Mouse (Mus musculus) intestine, postnatal 0 days (tissue): ENCODE measurements around the gene Lpcat1. TPM values are rescaled to one million over a fixed set of nuclear protein-coding genes. Genes with fewer than 3 reads are reported as not detected.
A peak's percentile ranks its signal among the peaks of the same experiment; 100 is the strongest.

Experiments used
- ATAC-seq: fragments of 200-750 bp; cut with Nextera tagmentation; 2 replicates; pipeline ENCODE4 v1.8.0; 2017; ENCODE audit warnings: mild to moderate bottlenecking, moderate TSS enrichment, moderate library complexity
- H3K27ac ChIP-seq: fragments of 300-500 bp; sonication (generic); 2 replicates; pipeline ENCODE4 v1.5.1; 2014; ENCODE audit warnings: mild to moderate bottlenecking, low read depth, low read length, moderate library complexity
- H3K27me3 ChIP-seq: fragments of 300-500 bp; sonication (generic); replicated peaks from 2 replicates; pipeline ENCODE4 v1.6.1; 2014; ENCODE audit warnings: low read length, mixed read lengths; ENCODE audit not compliant: control insufficient read depth, insufficient read depth
- H3K36me3 ChIP-seq: fragments of 300-500 bp; sonication (generic); 2 replicates; pipeline ENCODE4 v1.6.1; 2014; ENCODE audit warnings: mild to moderate bottlenecking, moderate library complexity; ENCODE audit not compliant: control insufficient read depth, insufficient read depth
- H3K4me1 ChIP-seq: fragments of 300-500 bp; sonication (generic); replicated peaks from 2 replicates; pipeline ENCODE4 v1.6.1; 2014; ENCODE audit warnings: antibody characterized with exemption, low read length, mixed read lengths; ENCODE audit not compliant: control insufficient read depth, insufficient read depth
- H3K4me2 ChIP-seq: fragments of 300-500 bp; sonication (generic); replicated peaks from 2 replicates; pipeline ENCODE4 v1.6.1; 2014; ENCODE audit warnings: low read depth, mild to moderate bottlenecking, moderate library complexity
- H3K4me3 ChIP-seq: fragments of 300-500 bp; sonication (generic); 2 replicates; pipeline ENCODE4 v1.5.1; 2014; ENCODE audit warnings: low read depth, low read length
- H3K9ac ChIP-seq: fragments of 300-500 bp; sonication (generic); 2 replicates; pipeline ENCODE4 v1.6.1; 2014; ENCODE audit warnings: mild to moderate bottlenecking, low read depth, low read length
- H3K9me3 ChIP-seq: fragments of 300-500 bp; sonication (generic); 2 replicates; pipeline ENCODE4 v1.6.1; 2016; ENCODE audit warnings: mixed run types; ENCODE audit not compliant: control insufficient read depth
- CTCF ChIP-seq: sonication (generic); IDR thresholded peaks from 2 replicates; pipeline ENCODE4 v1.5.1; 2016; ENCODE audit warnings: low read depth, mild to moderate bottlenecking, control low read depth, antibody characterized with exemption, moderate library complexity
- WGBS: fragments of 180-500 bp; shearing (Covaris S2); extraction: QIAGEN DNeasy Blood & Tissue Kit; methylation state at CpG from one replicate; pipeline ENCODE4 v1.1.7; 2014; 5-methylcytosine and 5-hydroxymethylcytosine counted together
- polyA plus RNA-seq: library from polyadenylated mRNA; unstranded; fragments of >200 nt; fragmentation: Nextera tagmentation; extraction: Ambion mirVana; gene quantifications from 2 replicates; pipeline ENCODE4 v1.2.1, GENCODE M21; 2015

Gene Lpcat1
- polyA plus RNA-seq, 1 experiment from 2014 or later: 8.2 TPM

GRCm38 (mm10) chr13:73425839-73426490 lies 41.0 kb upstream of the Lpcat1 start:
- H3K27me3 ChIP-seq: no peaks in the 10 kb centered on the region
- peak; percentile 91 for TF ChIP-seq CTCF
- H3K9me3 ChIP-seq: no peaks in the 10 kb centered on the region
- H3K27ac ChIP-seq: no peak overlapping the region
- H3K9ac ChIP-seq: no peak overlapping the region
- no peak overlapping the region for H3K4me3 ChIP-seq
- peak; percentile 44 for ATAC-seq
- no peaks in the 10 kb centered on the region for H3K36me3 ChIP-seq
- peak overlapping the region; percentile 48 for H3K4me2 ChIP-seq
- H3K4me1 ChIP-seq: peaks cover 5% of the 10 kb centered on the region; the same call in 1 of the 2 replicates
- 9% methylated on average over 11 of the region's 11 CpGs for WGBS

GRCm38 (mm10) chr13:73426587-73426986 lies 40.4 kb upstream of the Lpcat1 start:
- no peaks in the 10 kb centered on the region for H3K27me3 ChIP-seq
- H3K36me3 ChIP-seq: no peaks in the 10 kb centered on the region
- H3K9ac ChIP-seq: no peak overlapping the region
- no peak for TF ChIP-seq CTCF
- no peak overlapping the region for H3K4me2 ChIP-seq
- H3K27ac ChIP-seq: no peak overlapping the region
- H3K9me3 ChIP-seq: no peaks in the 10 kb centered on the region
- no peak overlapping the region for H3K4me3 ChIP-seq
- peaks cover 5% of the 10 kb centered on the region; the same call in 1 of the 2 replicates for H3K4me1 ChIP-seq
- WGBS: 84% methylated on average over 4 of the region's 4 CpGs
- no peak for ATAC-seq

- 65% methylated on average over 6 of the region's 6 CpGs for WGBS
- no peak for TF ChIP-seq CTCF
- Histone ChIP-seq H3K4me2 (no peak overlapping the region), H3K4me3 (no peak overlapping the region), H3K27me3 (no peaks in the 10 kb centered on the region), H3K4me1 (peaks cover 5% of the 10 kb centered on the region; the same call in 1 of the 2 replicates), H3K27ac (no peak overlapping the region), H3K9me3 (no peaks in the 10 kb centered on the region), H3K9ac (no peak overlapping the region), H3K36me3 (no peaks in the 10 kb centered on the region)
- ATAC-seq: no peak
Measured at GRCm38 (mm10) chr13:73429605-73430321, 37.2 kb upstream of the Lpcat1 start.

- 73% methylated on average over 7 of the region's 7 CpGs for WGBS
- no peak overlapping the region for H3K4me3 ChIP-seq
- H3K4me2 ChIP-seq: no peak overlapping the region
- no peak for ATAC-seq
- H3K9me3 ChIP-seq: no peaks in the 10 kb centered on the region
- no peaks in the 10 kb centered on the region for H3K36me3 ChIP-seq
- H3K27ac ChIP-seq: no peak overlapping the region
- H3K4me1 ChIP-seq: no peaks in the 10 kb centered on the region
- no peaks in the 10 kb centered on the region for H3K27me3 ChIP-seq
- TF ChIP-seq CTCF: peak; percentile 20; the same call in 1 of the 2 replicates
- no peak overlapping the region for H3K9ac ChIP-seq
Measured at GRCm38 (mm10) chr13:73432466-73433149, 34.4 kb upstream of the Lpcat1 start.

GRCm38 (mm10) chr13:73433681-73434535 lies 33.1 kb upstream of the Lpcat1 start:
- Histone ChIP-seq H3K27ac (no peak overlapping the region), H3K4me3 (no peak overlapping the region), H3K4me1 (no peaks in the 10 kb centered on the region), H3K9ac (no peak overlapping the region), H3K9me3 (no peaks in the 10 kb centered on the region), H3K4me2 (no peak overlapping the region), H3K27me3 (no peaks in the 10 kb centered on the region), H3K36me3 (no peaks in the 10 kb centered on the region)
- no peak for TF ChIP-seq CTCF
- ATAC-seq: no peak
- WGBS: 75% methylated on average over 15 of the region's 15 CpGs
